Mouse (Mus musculus): Measurements from ENCODE around the gene Fbxo8. TPM values are rescaled to one million over a fixed set of nuclear protein-coding genes. Genes with fewer than 3 reads are reported as not detected.

Gene Fbxo8
- 254 TPM for polyA plus RNA-seq (2014; fragmentation: Illumina TruSeq; extraction: RNeasy Lipid Tissue Mini Kit (QIAGEN cat#74804); ENCODE audit: low replicate concordance)

GRCm38 (mm10) chr8:56550558-56551360, at the start of gene Fbxo8, which contains the start of gene Cep44:
Gene Fbxo8 (plus strand): TSS chr8:56551090.
Gene Cep44 (minus strand): TSS chr8:56551047.

Other genes starting within 250 kb of the Fbxo8 start
- gene Cep44, start within 50 bp of the Fbxo8 start, polyA plus RNA-seq (2014; fragmentation: Illumina TruSeq; extraction: RNeasy Lipid Tissue Mini Kit (QIAGEN cat#74804); ENCODE audit: low replicate concordance), result 20.8 TPM